Mouse (Mus musculus) liver, embryonic 16.5 days (tissue): ENCODE data around the gene Gucy1a1. TPM values are rescaled to one million over a fixed set of nuclear protein-coding genes. Genes with fewer than 3 reads are reported as not detected.

ENCODE experiments used
- ATAC-seq: fragments of 200-750 bp; cut with Nextera tagmentation; 2 replicates; pipeline ENCODE4 v1.8.0; 2017; ENCODE audit warnings: low read depth, mild to moderate bottlenecking, moderate number of reproducible peaks, moderate library complexity
- H3K27ac ChIP-seq: fragments of 300-500 bp; sonication (generic); 2 replicates; pipeline ENCODE4 v1.5.1; 2014; ENCODE audit warnings: mild to moderate bottlenecking, low read length
- H3K27me3 ChIP-seq: fragments of 300-500 bp; sonication (generic); 2 replicates; pipeline ENCODE4 v1.6.1; 2014; ENCODE audit warnings: low read depth, low read length, mixed read lengths; ENCODE audit not compliant: control insufficient read depth, insufficient read depth
- H3K36me3 ChIP-seq: fragments of 300-500 bp; sonication (generic); 2 replicates; pipeline ENCODE4 v1.6.1; 2014; ENCODE audit warnings: mild to moderate bottlenecking; ENCODE audit not compliant: control insufficient read depth, insufficient read depth
- H3K4me1 ChIP-seq: fragments of 300-500 bp; sonication (generic); 2 replicates; pipeline ENCODE4 v1.6.1; 2014; ENCODE audit warnings: low read depth, low read length, mixed read lengths; ENCODE audit not compliant: control insufficient read depth
- H3K4me2 ChIP-seq: fragments of 300-500 bp; sonication (generic); 2 replicates; pipeline ENCODE4 v1.6.1; 2014; ENCODE audit warnings: low read depth, low read length, mixed read lengths
- H3K4me3 ChIP-seq: fragments of 300-500 bp; sonication (generic); 2 replicates; pipeline ENCODE4 v1.5.1; 2014; ENCODE audit warnings: low read depth, mild to moderate bottlenecking, low read length
- H3K9ac ChIP-seq: fragments of 300-500 bp; sonication (generic); 2 replicates; pipeline ENCODE4 v1.6.1; 2014; ENCODE audit warnings: low read depth, low read length
- H3K9me3 ChIP-seq: fragments of 300-500 bp; sonication (generic); replicated peaks from 2 replicates; pipeline ENCODE4 v1.6.1; 2016; ENCODE audit warnings: low read length; ENCODE audit not compliant: control insufficient read depth
- WGBS: fragments of 180-500 bp; shearing (Covaris S2); extraction: QIAGEN DNeasy Blood & Tissue Kit; methylation state at CpG from one replicate; pipeline ENCODE4 v1.1.7; 2014; ENCODE audit not compliant: insufficient replicate concordance; 5-methylcytosine and 5-hydroxymethylcytosine counted together
- polyA plus RNA-seq: library from polyadenylated mRNA; unstranded; fragments of >200 nt; fragmentation: Nextera tagmentation; extraction: Ambion mirVana; gene quantifications from 2 replicates; pipeline ENCODE4 v1.2.1, GENCODE M21; 2015

Gene Gucy1a1
- polyA plus RNA-seq, 1 experiment from 2014 or later, result 6.6 TPM

DNA sequence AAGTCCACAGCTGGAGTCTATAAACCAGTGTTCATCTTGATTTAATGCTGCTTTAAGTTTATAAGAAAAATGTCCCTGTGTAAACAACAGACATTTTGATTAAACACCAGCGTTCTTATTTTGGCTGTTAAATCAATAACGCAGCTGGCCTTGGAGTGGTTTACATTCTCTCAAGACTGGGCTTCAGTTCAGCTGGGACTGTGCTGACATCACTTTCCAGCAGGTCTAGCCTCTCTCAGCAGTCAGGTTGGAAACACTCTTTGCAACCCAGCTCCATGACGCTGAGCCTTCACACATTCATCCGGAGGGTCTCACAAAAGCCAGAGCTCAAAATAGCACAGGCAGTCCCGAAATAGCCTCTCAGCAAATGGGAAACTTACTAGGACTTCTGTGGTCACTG is 88.4 kb downstream of the Gucy1a1 start:
- Histone ChIP-seq H3K27ac (no peak overlapping the region), H3K36me3 (no peaks in the 10 kb centered on the region), H3K27me3 (no peaks in the 10 kb centered on the region), H3K9ac (no peak overlapping the region), H3K4me1 (no peaks in the 10 kb centered on the region), H3K9me3 (no peaks in the 10 kb centered on the region), H3K4me3 (no peak overlapping the region), H3K4me2 (no peak overlapping the region)
- no peak for ATAC-seq
- 27% methylated on average over 5 of the region's 5 CpGs for WGBS

DNA sequence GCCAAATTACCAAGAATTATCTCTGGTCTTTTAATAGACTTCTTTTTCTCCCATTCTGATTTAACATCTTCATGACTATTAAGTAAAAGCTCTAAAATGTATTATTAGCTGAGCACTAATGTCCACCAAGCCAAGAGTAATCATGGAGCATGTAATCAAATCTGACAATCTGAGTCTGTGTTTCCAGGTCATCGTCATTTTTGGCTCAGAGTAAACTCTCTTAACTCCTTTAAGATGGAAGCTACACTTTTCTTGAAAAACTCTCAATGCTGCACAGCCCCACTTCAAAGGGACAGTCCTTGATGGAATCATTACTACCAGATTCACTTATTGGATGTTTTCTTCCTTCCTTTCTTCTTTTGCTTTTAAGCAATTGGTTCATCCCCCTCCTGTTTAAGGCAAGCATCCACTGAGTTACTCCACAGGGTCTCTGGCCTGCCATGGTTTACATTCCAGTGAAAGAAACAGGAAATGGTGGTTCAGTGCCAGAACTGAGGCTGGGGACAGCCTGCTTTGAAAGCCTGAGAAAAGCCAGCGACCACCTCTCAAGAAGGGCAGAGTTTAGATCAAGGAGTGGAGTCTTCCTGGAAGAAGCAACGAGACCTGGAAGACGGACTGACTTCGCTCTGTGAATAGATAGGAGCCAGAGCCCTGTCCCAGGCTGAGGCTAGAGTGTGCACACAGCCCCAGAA is 91.2 kb downstream of the Gucy1a1 start:
- 34% methylated on average over 5 of the region's 5 CpGs for WGBS
- no peaks in the 10 kb centered on the region for H3K9me3 ChIP-seq
- no peak overlapping the region for H3K27ac ChIP-seq

DNA sequence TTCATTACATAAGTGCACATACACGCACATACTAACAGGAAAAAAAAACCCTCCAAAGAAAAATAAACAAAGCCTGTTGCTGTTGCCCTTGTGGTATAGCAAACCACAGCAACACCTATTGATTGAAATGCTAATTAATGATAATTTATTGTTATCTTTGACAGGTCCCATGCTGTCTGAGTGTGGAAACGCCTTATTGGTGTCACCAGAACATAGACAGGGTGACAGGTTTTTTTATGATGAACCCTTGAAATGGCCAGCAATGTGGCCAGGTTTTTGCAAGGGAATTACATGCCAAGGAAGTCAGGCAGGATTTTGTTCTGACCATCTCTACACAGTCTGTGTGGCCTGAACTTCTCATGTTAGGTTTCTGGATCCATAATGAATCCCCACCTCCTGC is 93.6 kb downstream of the Gucy1a1 start:
- no peak overlapping the region for H3K27ac ChIP-seq
- H3K9me3 ChIP-seq, result no peaks in the 10 kb centered on the region
- H3K4me3 ChIP-seq, result no peak overlapping the region
- H3K4me1 ChIP-seq, result no peaks in the 10 kb centered on the region
- ATAC-seq, result no peak
- 41% methylated on average over 2 of the region's 2 CpGs for WGBS
- no peak overlapping the region for H3K9ac ChIP-seq
- no peaks in the 10 kb centered on the region for H3K27me3 ChIP-seq
- H3K4me2 ChIP-seq, result no peak overlapping the region
- no peaks in the 10 kb centered on the region for H3K36me3 ChIP-seq

More for the DNA sequence above, 91.2 kb downstream of the Gucy1a1 start:
- ATAC-seq, result no peak
- no peaks in the 10 kb centered on the region for H3K36me3 ChIP-seq
- no peak overlapping the region for H3K9ac ChIP-seq
- no peak overlapping the region for H3K4me3 ChIP-seq
- no peaks in the 10 kb centered on the region for H3K27me3 ChIP-seq
- no peak overlapping the region for H3K4me2 ChIP-seq
- H3K4me1 ChIP-seq, result no peaks in the 10 kb centered on the region

DNA sequence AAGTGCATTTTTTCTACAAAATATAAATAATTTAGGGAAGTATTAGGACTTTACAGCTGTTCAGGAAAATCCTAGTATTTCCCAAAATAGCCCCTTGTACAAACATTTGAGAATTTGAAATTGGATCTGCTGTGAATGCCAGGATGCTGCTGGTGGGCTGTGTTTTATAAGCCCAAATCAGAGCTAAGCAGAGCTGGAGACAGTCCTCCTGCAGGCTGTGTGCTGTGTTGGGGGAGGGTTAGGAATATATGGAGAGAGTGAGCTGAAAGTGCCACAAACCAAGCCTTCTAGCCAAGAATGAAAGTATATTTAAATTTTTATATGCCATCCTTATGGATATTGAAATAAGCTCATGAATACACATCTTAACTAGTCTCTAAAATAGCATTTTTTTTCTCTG is 94.1 kb downstream of the Gucy1a1 start:
- Histone ChIP-seq H3K4me3 (no peak overlapping the region), H3K27ac (no peak overlapping the region), H3K4me2 (no peak overlapping the region), H3K4me1 (no peaks in the 10 kb centered on the region), H3K9me3 (no peaks in the 10 kb centered on the region), H3K27me3 (no peaks in the 10 kb centered on the region), H3K9ac (no peak overlapping the region), H3K36me3 (no peaks in the 10 kb centered on the region)
- no peak for ATAC-seq

DNA sequence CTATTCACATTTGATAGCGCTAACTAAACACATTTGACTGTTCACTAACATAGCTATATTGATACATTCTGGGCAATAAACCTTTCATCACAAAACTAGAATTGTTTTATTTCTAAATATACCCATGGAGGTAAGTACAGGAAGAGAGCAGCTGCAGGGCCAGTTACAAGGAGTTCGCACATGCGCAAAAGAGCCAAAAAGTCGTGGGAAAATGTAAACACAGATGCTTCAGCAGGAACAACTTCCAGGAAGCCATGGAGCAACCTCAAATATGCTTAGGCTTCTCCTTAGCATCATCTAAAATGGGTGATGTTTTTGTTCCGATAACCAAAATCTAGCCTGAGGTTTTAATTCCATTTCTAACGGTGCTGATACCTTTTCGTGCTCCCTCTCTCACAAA is 96.9 kb downstream of the Gucy1a1 start:
- no peak overlapping the region for H3K9ac ChIP-seq
- ATAC-seq, result no peak
- no peak overlapping the region for H3K4me3 ChIP-seq
- 56% methylated on average over 7 of the region's 7 CpGs for WGBS
- H3K27ac ChIP-seq, result no peak overlapping the region
- no peaks in the 10 kb centered on the region for H3K9me3 ChIP-seq
- no peaks in the 10 kb centered on the region for H3K36me3 ChIP-seq
- H3K4me2 ChIP-seq, result no peak overlapping the region
- H3K4me1 ChIP-seq, result no peaks in the 10 kb centered on the region
- no peaks in the 10 kb centered on the region for H3K27me3 ChIP-seq

DNA sequence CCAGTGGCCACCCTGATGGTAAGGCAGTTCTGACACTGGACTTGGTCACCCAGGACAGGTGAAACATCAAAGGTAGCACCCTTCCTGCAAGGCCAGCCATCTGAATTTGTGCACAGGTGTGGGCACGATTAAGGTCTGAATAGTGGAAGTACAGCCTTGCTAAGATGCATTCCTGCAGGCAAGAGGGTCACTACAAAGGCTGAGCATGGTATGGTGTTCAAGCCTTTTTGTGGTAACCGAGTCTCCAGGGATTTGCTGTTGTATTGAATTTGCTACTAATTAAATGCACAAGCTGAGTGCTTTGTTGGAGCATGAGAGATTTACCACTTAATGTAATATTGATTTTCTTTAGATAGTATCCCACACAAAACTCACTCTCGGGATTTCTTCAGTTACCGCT is 97.5 kb downstream of the Gucy1a1 start:
- H3K4me1 ChIP-seq, result no peaks in the 10 kb centered on the region
- H3K4me3 ChIP-seq, result no peak overlapping the region
- ATAC-seq, result no peak
- no peaks in the 10 kb centered on the region for H3K36me3 ChIP-seq
- H3K9ac ChIP-seq, result no peak overlapping the region
- 69% methylated on average over 4 of the region's 4 CpGs for WGBS
- no peaks in the 10 kb centered on the region for H3K9me3 ChIP-seq
- no peak overlapping the region for H3K4me2 ChIP-seq
- no peaks in the 10 kb centered on the region for H3K27me3 ChIP-seq
- H3K27ac ChIP-seq, result no peak overlapping the region

DNA sequence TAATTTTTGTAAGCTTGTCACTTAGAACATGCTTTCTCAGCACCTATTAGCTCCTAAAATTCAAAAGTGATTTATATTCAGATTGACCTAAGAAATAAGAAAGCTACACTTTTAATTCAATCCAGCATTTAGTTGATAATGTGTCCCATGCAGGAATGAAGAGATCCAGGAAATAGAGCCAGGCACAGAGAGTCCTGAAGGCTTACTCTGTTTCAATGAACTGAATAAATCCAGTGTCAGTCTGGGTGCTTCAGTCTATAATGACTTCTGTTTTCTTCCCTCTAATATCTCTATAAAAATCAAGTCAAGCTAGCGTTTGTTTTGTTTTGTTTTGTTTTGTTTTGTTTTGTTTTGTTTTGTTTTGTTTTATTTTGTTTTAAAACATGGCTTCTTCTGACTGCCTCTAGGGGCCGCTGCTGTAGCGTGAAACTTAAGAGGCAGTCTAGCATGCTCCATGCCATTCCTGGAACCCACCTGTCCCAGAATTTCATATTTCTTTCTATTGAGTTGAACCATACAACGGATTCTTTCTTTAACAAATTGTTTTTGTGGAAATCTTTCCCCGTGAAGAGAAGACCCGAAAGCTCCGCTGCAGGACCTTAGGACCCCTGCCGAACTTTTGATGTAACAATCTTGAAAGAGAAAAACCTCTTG is 98.4 kb downstream of the Gucy1a1 start:
- H3K4me1 ChIP-seq, result no peaks in the 10 kb centered on the region
- no peak overlapping the region for H3K27ac ChIP-seq
- no peak for ATAC-seq
- no peak overlapping the region for H3K4me3 ChIP-seq
- H3K9ac ChIP-seq, result no peak overlapping the region
- H3K36me3 ChIP-seq, result no peaks in the 10 kb centered on the region
- H3K4me2 ChIP-seq, result no peak overlapping the region
- H3K27me3 ChIP-seq, result no peaks in the 10 kb centered on the region
- no peaks in the 10 kb centered on the region for H3K9me3 ChIP-seq
- 31% methylated on average over 8 of the region's 8 CpGs for WGBS

DNA sequence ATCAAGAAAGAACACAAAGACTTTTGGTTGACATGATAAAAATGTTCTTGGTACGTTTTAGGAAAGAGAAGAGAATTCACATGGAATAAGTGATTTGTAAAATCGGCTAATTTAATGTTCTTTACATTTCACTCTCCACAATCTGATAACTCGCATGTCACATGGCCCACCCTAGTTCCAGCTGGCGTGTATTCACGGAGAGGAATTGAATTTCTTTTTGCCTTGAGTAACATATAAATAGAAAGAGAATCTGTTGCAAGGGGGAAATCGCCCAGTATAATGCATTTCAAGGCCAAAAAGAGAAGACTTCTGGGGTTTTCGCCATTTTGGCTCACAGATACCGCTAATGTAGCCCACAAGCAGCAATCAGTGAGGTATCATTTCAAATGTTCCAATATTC is 99.5 kb downstream of the Gucy1a1 start:
- no peak overlapping the region for H3K4me3 ChIP-seq
- no peak overlapping the region for H3K4me2 ChIP-seq
- 63% methylated on average over 8 of the region's 8 CpGs for WGBS
- H3K4me1 ChIP-seq, result no peaks in the 10 kb centered on the region
- H3K27me3 ChIP-seq, result no peaks in the 10 kb centered on the region
- ATAC-seq, result no peak
- no peaks in the 10 kb centered on the region for H3K36me3 ChIP-seq
- no peak overlapping the region for H3K9ac ChIP-seq
- no peaks in the 10 kb centered on the region for H3K9me3 ChIP-seq
- H3K27ac ChIP-seq, result no peak overlapping the region

DNA sequence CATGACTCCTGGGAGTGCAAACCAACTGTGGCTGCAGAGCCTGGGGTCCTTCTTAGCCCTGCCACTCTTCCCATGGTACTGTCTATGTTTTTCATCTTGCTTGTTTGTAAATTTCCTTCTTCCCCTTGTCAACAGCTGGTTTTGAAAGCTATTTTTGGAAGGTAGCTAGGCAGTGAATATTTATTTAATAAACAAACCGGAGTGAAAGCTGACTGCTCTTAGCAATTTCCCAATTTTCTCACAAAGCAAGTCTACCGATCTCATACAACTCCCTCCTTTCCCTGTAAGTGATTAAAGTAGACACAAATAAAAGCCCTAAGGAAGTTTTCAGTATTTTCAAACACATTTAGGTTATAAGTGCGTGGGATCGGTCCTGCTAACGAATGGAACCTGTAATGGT is 100.7 kb downstream of the Gucy1a1 start:
- WGBS, result 64% methylated on average over 5 of the region's 5 CpGs
- no peak overlapping the region for H3K27ac ChIP-seq
- no peak for ATAC-seq
- H3K4me3 ChIP-seq, result no peak overlapping the region
- H3K27me3 ChIP-seq, result no peaks in the 10 kb centered on the region
- no peaks in the 10 kb centered on the region for H3K9me3 ChIP-seq
- H3K4me1 ChIP-seq, result no peaks in the 10 kb centered on the region
- no peak overlapping the region for H3K4me2 ChIP-seq
- H3K9ac ChIP-seq, result no peak overlapping the region
- H3K36me3 ChIP-seq, result no peaks in the 10 kb centered on the region
